Mouse (Mus musculus): ENCODE results near the gene Tmem236. TPM values are rescaled to one million over a fixed set of nuclear protein-coding genes. Genes with fewer than 3 reads are reported as not detected.

Gene Tmem236
- under 1 TPM; 0.10 to 0.20 TPM for total RNA-seq (2021)

- DNase-seq (ENCODE audit: low spot score in 2 of 2) = no peak
- intact Hi-C loops (cut with DNase I) = no loop called here
Observed at GRCm38 (mm10) chr2:14174334-14174733, at the start of gene Tmem236. Gene Tmem236, plus strand, starts transcription at chr2:14174523.

GRCm38 (mm10) chr2:14126387-14126786 lies 47.9 kb upstream of the Tmem236 start:
- DNase-seq (ENCODE audit: low spot score in 2 of 2) = no peak
- intact Hi-C loops (cut with DNase I) = no loop called here

GRCm38 (mm10) chr2:14127629-14128028 lies 46.7 kb upstream of the Tmem236 start:
- intact Hi-C loops (cut with DNase I) = no loop called here
- no peak for DNase-seq (ENCODE audit: low spot score in 2 of 2)

GRCm38 (mm10) chr2:14130641-14131339 lies 43.5 kb upstream of the Tmem236 start:
- no peak for DNase-seq (ENCODE audit: low spot score in 2 of 2)
- intact Hi-C loops (cut with DNase I) = no loop called here

- intact Hi-C loops (cut with DNase I) = no loop called here
- no peak for DNase-seq (ENCODE audit: low spot score in 2 of 2)
Observed at GRCm38 (mm10) chr2:14132468-14133326, 41.6 kb upstream of the Tmem236 start.

GRCm38 (mm10) chr2:14136906-14137305 lies 37.4 kb upstream of the Tmem236 start:
- intact Hi-C loops (cut with DNase I) = no loop called here
- no peak for DNase-seq (ENCODE audit: low spot score in 2 of 2)

GRCm38 (mm10) chr2:14139590-14139989 lies 34.7 kb upstream of the Tmem236 start:
- intact Hi-C loops (cut with DNase I) = no loop called here
- DNase-seq (ENCODE audit: low spot score in 2 of 2) = no peak

- no peak for DNase-seq (ENCODE audit: low spot score in 2 of 2)
- intact Hi-C loops (cut with DNase I) = no loop called here
Observed at GRCm38 (mm10) chr2:14140044-14140443, 34.3 kb upstream of the Tmem236 start.

GRCm38 (mm10) chr2:14145311-14145710 lies 29.0 kb upstream of the Tmem236 start:
- intact Hi-C loops (cut with DNase I) = no loop called here
- DNase-seq (ENCODE audit: low spot score in 2 of 2) = no peak

GRCm38 (mm10) chr2:14146913-14147312 lies 27.4 kb upstream of the Tmem236 start:
- DNase-seq (ENCODE audit: low spot score in 2 of 2) = no peak
- intact Hi-C loops (cut with DNase I) = no loop called here

- intact Hi-C loops (cut with DNase I) = loop anchor here (5.0 kb wide), 1 partner anchor 104 kb away; no protein-coding TSS in a partner anchor
Observed at GRCm38 (mm10) chr2:14150829-14151228, 23.5 kb upstream of the Tmem236 start.

GRCm38 (mm10) chr2:14151854-14152253 lies 22.5 kb upstream of the Tmem236 start:
- DNase-seq (ENCODE audit: low spot score in 2 of 2) = no peak
- intact Hi-C loops (cut with DNase I) = loop anchor here (5.0 kb wide), 1 partner anchor 105 kb away; no protein-coding TSS in a partner anchor

More at GRCm38 (mm10) chr2:14150829-14151228, 23.5 kb upstream of the Tmem236 start:
- no peak for DNase-seq (ENCODE audit: low spot score in 2 of 2)

- intact Hi-C loops (cut with DNase I) = loop anchor here (2.0 kb wide), 1 partner anchor 544 kb away; no protein-coding TSS in a partner anchor
- DNase-seq (ENCODE audit: low spot score in 2 of 2) = no peak
Observed at GRCm38 (mm10) chr2:14159047-14159446, 15.3 kb upstream of the Tmem236 start.

GRCm38 (mm10) chr2:14159756-14160155 lies 14.6 kb upstream of the Tmem236 start:
- no peak for DNase-seq (ENCODE audit: low spot score in 2 of 2)
- intact Hi-C loops (cut with DNase I) = loop anchor here (2.0 to 10.0 kb wide), 2 partner anchors 135 to 543 kb away; no protein-coding TSS in a partner anchor

- intact Hi-C loops (cut with DNase I) = loop anchor here (10.0 kb wide), 1 partner anchor 130 kb away; no protein-coding TSS in a partner anchor
- DNase-seq (ENCODE audit: low spot score in 2 of 2) = no peak
Observed at GRCm38 (mm10) chr2:14164459-14165030, 9.8 kb upstream of the Tmem236 start.

GRCm38 (mm10) chr2:14165066-14165465 lies 9.3 kb upstream of the Tmem236 start:
- no peak for DNase-seq (ENCODE audit: low spot score in 2 of 2)
- intact Hi-C loops (cut with DNase I) = loop anchor here (10.0 kb wide), 1 partner anchor 130 kb away; no protein-coding TSS in a partner anchor

GRCm38 (mm10) chr2:14165618-14166344 lies 8.5 kb upstream of the Tmem236 start:
- intact Hi-C loops (cut with DNase I) = loop anchor here (10.0 kb wide), 1 partner anchor 129 kb away; no protein-coding TSS in a partner anchor
- DNase-seq (ENCODE audit: low spot score in 2 of 2) = no peak

GRCm38 (mm10) chr2:14167721-14168120 lies 6.6 kb upstream of the Tmem236 start:
- intact Hi-C loops (cut with DNase I) = loop anchor here (10.0 kb wide), 1 partner anchor 127 kb away; no protein-coding TSS in a partner anchor
- DNase-seq (ENCODE audit: low spot score in 2 of 2) = no peak

GRCm38 (mm10) chr2:14176460-14177193 lies 2.3 kb downstream of the Tmem236 start:
- intact Hi-C loops (cut with DNase I) = no loop called here
- no peak for DNase-seq (ENCODE audit: low spot score in 2 of 2)

All from left cerebral cortex, postnatal 36 days (tissue).